Mouse (Mus musculus) brain, adult 2 months (tissue): ENCODE measurements around the gene Tfcp2.

Experiments
- DNase-seq: peaks from one replicate; pipeline ENCODE4 v3.0.0; 2011; ENCODE audit warnings: low read depth, low spot score

Gene Tfcp2

DNA sequence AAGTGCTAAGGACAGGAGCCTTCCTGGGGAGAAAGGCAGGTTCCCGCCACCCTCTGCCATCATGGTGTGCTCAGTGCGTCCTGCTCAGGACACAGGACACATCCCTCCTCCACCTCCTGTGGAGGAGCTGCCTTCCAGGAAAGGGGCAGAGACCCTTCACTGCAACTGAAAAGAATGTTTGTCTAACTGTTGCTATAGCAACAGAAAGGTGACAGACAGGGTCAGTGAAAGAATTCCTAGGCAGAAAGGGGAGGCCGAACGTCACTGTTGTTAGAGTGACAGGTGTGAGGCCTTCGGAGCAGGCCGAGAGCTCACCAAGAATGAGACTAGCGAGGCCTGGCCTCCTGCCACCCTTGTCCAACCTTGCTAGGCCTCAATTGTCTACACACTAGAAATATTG lies 65.4 kb downstream of the Tfcp2 start:
- no peak for DNase-seq

- no peak for DNase-seq
These were observed 66.2 kb downstream of the Tfcp2 start for GRCm38 (mm10) chr15:100485576-100485975.

DNA sequence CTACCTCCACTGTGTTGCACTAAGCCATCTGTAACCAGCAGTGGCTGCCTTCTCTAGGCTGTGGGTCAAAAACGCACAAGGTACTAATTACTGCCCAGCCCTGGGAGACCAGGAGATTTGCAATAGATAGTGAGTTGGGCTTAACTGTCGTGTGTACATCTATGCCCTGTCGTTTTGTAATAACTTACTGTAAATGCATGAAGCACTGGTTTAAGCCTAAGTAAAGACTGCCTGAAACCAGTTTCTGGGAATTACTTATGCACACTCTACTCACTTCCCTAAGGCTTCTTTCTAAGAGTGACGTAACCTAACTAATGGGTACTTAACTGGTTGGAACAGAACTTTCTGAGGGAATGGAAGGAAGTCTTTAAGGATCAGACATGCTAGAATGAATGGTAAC lies 72.9 kb downstream of the Tfcp2 start:
- DNase-seq: no peak

GRCm38 (mm10) chr15:100478351-100478750 lies 73.5 kb downstream of the Tfcp2 start:
- DNase-seq: no peak

DNA sequence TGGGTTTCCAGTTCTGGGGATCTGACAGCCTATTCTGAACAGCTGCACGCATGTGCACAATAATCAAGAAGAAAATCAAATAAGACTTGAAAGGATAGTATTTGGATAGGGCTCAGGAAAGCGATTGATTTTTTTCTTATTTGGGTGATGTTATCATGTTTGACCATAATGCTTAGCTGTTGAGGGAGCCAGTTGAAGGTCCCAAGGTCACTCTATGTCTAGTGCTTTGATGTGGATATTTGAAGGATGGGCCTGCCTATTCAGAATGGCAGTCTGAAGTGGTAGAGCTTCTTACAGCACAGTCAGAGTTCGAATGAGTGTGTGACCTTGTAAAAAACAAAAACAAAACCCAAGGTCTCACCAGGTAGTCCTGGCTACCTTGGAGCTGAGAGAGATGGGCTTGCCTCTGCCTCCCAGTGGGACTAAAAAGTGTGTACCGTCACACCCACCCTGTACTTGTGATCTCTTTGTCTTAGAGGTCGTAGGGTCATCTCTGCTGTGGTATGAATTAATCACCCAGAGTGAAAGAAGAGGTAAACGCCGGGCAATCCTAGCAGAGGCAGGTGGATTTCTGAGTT lies 77.8 kb downstream of the Tfcp2 start:
- no peak for DNase-seq

DNA sequence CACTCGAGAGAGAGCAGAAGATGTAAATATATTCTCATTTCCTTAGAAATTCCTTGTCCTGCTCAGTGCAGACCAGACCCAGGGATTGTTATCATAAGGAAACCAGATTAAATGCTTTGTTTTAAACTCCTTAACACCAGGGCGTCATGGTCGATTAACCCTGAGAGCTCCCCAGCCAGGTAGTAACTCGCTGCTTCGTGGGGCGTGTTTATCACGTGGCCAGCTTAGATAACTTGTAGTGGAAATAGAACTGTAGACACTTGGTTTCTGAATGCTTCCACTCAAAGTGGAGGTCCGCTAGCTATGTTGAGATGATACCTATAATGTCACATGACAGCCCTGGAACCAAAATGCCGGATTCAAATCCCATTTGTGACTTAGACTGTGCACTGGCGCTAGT lies 81.8 kb downstream of the Tfcp2 start:
- DNase-seq: no peak

- peak; percentile 49 for DNase-seq
These were observed 82.6 kb downstream of the Tfcp2 start for GRCm38 (mm10) chr15:100469189-100469545.

DNA sequence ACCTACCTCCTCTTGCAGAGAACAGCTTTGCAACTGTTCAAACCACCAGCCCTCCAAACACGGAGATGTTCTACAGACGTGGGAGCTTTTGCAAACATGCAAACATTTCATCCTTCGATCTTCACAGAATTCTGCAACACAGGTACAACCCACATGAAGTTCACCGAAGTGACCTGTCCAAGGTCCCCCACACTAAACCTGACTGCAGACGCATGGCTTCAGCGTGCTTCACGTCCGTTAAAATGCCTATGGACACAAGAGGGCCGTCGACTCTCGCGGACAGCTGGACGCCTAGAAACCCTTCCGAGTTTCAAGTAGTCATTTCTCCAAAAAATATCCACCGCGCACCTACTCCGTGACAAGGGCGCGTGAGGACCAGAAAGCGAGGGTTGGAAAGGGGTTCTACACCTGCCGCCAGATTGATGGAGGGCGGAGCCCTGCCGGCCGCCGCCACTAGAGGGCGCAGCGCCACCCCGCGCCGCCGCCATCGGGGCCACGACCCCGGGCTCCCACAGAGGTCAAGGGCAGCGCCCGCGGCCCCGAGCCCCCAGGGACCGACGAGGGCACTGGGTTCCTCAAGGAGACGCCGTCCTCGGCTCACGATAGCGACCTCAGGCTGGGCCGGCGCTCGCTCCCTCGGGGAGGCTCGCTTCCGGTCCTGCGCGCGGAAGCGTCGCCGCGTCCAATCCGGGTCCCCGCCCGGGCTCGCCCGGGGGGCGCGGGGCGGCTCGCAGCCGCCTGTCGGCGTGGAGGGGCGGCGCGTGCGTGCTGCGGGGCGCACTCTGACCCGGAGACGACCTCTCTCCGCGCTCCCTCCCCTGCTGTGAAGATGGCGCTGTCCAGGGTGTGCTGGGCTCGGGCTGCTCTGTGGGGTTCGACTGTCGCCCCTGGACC lies 83.3 kb downstream of the Tfcp2 start, which contains the start of gene Letmd1:
TSS of gene Letmd1 (plus strand) at position 729 of the 894 bp plus-strand sequence.
- peak; percentile 94 for DNase-seq

DNA sequence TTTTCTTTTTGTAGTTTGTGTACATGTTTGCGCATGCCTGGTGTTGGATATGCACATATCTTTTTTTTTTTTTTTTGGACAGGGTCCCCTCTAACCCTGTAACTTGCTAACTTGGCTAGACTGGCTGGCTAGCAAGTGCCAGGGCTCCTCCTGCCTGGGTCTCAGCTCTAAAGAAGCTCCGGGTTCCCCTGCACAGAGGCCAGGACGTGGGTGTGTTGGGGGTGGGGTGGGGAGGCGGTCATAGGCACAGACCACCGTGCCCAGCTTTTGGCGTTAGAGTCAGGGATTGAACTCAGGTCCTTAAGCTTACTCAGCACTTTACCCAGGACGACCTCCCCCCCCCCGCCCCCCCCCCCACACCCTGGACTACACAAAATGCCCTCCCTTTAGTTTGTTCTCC lies 84.1 kb downstream of the Tfcp2 start:
- no peak for DNase-seq

- no peak for DNase-seq
These were observed 86.4 kb downstream of the Tfcp2 start for GRCm38 (mm10) chr15:100465432-100465831.

DNA sequence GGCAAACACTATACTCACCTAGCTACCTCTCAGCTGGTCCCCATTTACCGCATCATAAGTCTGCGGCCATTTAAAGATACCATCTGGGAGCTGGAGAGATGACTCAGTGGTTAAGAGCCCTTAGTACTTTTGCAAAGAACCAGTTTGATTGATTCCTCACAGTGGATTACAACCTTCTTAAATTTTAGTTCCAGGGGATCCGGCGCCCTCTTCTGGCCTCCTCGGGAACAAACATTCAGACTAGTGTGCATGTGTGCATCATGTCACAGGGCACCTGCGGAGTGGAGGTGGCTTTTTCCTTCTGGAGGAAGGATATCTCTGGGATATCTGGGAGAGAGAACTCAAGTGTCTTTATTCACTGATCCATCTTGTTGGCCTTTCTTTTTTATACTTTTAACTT lies 88.1 kb downstream of the Tfcp2 start:
- DNase-seq: peak; percentile 81

DNA sequence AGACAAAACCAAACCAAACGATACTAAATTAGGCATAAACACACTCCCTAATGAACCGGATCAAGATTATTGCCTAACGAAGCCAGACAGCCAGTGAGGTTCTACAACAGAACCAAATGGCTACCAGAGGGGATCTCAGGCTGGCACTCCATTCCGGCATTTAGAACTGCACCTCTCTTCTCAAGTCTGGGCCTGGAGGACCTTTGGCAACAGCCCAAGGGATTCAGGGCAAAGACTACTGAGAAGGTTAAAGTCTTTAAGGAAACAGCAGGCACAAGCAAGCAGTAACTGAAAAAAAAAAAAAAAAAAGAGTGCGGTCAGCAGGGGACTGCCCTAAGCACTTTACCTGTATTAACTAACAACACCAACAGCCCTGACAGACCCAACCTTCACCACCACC lies 89.7 kb downstream of the Tfcp2 start:
- no peak for DNase-seq

DNA sequence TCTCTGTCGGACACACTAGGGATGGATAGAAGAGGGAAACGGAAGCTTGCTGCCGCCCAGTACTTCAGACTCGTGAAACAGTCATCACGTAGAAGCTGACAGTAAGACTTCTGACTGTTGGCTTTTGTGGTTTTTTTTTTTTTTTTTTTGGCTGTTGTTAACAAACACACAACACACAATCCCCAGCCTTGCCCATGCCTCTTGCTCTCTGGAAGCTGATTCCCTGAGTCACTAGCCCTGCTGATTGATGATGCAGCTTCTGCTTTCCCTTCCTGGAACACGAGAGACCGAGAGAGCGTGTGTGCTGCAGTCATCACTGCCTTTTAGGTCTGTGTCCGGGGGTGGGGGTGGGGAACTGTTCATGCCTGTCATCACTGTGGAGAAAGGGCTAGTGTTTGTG lies 90.2 kb downstream of the Tfcp2 start:
- DNase-seq: peak; percentile 60

DNA sequence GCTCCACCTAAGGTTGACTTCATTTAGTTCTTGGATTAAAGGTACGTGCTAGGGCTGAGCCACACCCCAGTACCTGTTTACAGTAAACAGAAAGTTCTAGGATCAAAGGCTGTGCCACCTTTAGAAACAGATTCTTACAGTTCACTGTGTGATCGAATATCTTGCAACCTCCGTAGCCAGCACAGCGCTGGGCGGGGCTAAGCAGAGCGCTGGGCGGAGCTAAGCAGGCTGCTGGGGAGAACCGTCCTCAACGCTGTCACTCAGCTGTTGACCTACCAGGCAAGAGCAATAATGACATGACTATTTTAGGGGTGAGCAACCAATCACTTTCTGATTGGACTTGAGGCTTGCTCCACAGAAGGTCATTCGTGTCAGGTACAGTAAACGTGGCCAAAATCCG lies 90.9 kb downstream of the Tfcp2 start:
- peak; percentile 31 for DNase-seq

GRCm38 (mm10) chr15:100458055-100458454 lies 93.8 kb downstream of the Tfcp2 start:
- peak; percentile 87 for DNase-seq

DNA sequence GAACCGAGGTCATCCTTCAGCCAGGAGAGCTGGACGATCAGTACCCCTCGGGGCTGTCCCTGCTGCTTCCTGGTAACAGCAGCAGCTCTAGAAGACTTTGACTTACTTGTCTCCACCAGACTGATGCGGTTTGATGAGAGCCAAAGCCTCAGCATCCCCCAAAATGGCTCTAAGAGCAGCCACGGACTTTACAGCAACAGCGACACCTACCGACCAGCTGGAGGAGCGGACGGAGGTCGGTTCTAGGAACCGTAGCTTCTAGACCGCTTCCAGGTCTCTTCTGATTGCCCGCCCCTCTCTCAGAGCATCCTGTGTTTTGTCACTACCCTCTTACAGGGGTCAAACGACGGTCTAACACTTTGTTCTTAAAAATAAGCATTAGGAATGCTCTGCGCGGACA lies 94.5 kb downstream of the Tfcp2 start:
- DNase-seq: peak; percentile 91

GRCm38 (mm10) chr15:100456356-100456991 lies 95.3 kb downstream of the Tfcp2 start:
- DNase-seq: no peak

- DNase-seq: no peak
These were observed 99.3 kb downstream of the Tfcp2 start for GRCm38 (mm10) chr15:100452486-100452885.

- peak; percentile 52 for DNase-seq
These were observed 100.6 kb downstream of the Tfcp2 start for GRCm38 (mm10) chr15:100451245-100451644.

- DNase-seq: no peak
These were observed 102.3 kb downstream of the Tfcp2 start for GRCm38 (mm10) chr15:100449495-100449894.

- DNase-seq: no peak
These were observed 103.2 kb downstream of the Tfcp2 start for GRCm38 (mm10) chr15:100448572-100448971.
